Mouse (Mus musculus) NIH3T3 (cell line): Measurements from ENCODE around the gene Olfr862.

Experiments
- DNase-seq: peaks from one replicate; pipeline ENCODE4 v3.0.0-alpha.2; 2012; ENCODE audit warnings: low read depth

The Olfr862 gene

GRCm38 (mm10) chr9:19887904-19888303 lies at the start of gene Olfr862:
Gene Olfr862 (minus strand): TSS chr9:19888004.
- no peak for DNase-seq

GRCm38 (mm10) chr9:19916565-19916964 lies 28.8 kb upstream of the Olfr862 start, which contains the start of gene Olfr77:
Gene Olfr77 (plus strand): TSS chr9:19916865.
- DNase-seq, result no peak

GRCm38 (mm10) chr9:19911170-19911569 lies 23.4 kb upstream of the Olfr862 start:
- no peak for DNase-seq

- no peak for DNase-seq
Measured at GRCm38 (mm10) chr9:19849647-19850046, 38.2 kb downstream of the Olfr862 start, which contains the start of gene Olfr860. Gene Olfr860 (minus strand): TSS chr9:19849747.
